Mouse (Mus musculus): ENCODE measurements around the gene Tpp1. TPM values are rescaled to one million over a fixed set of nuclear protein-coding genes. Genes with fewer than 3 reads are reported as not detected.

Tpp1 gene
- total and polyA plus RNA-seq, 3 experiments: 19.1 to 49.1 (median 29.9) TPM

DNA sequence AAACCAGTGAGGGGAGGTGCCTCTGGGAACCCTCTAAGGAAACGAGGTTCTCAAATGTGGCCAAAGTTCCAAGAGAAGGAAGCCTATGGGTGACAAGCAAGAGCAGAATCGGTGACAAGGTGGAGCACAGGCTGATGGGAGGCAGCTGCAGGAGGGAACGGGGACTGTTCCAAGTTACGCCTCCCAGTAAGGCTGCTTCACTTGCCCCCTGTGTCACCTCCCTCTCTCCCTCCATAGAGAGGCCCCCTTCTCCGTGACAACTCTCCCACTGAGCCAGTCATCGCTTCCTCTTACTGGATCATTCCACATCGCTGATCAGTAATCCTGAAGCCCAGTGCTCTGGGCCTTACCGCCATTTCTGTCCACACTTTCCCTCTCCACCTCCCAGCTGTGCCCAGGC, 22.6 kb upstream of the Tpp1 start:
- Histone ChIP-seq H3K4me3 (replicated peaks in 1 of 3; ENCODE audit: low read depth in 2 of 3, low read length in 2 of 3, poor library complexity in 1 of 3) (no peak overlapping the region), H3K9ac (ENCODE audit: insufficient read depth, low read depth) (no peak overlapping the region), H3K27ac (ENCODE audit: insufficient read depth, low read depth) (no peak overlapping the region), H3K4me1 (ENCODE audit: control insufficient read depth in 1 of 2, insufficient read depth in 2 of 2) (peaks cover 11 to 32% of the 10 kb centered on the region in 2 experiments), H3K27me3 (replicated peaks) (no peaks in the 10 kb centered on the region), H3K36me3 (replicated peaks in 1 of 2; ENCODE audit: control insufficient read depth in 1 of 2, insufficient read depth in 1 of 2, low read length in 1 of 2) (no peaks in the 10 kb centered on the region), H3K9me3 (replicated peaks; ENCODE audit: low read length) (no peaks in the 10 kb centered on the region), H3K4me2 (ENCODE audit: insufficient read depth, low read depth, poor library complexity, severe bottlenecking) (no peak overlapping the region), H3K79me2 (replicated peaks; ENCODE audit: control insufficient read depth, extremely low read depth, insufficient read depth, poor library complexity, severe bottlenecking) (no peaks in the 10 kb centered on the region)
- in situ Hi-C loops (cut with MboI; ENCODE audit: low pct_ligation_motif_present, low pct_unique_long_range_greater_than_20kb, low sequenced_read_pairs) (no loop called here), dilution Hi-C loops (cut with MboI; ENCODE audit: extremely low pct_ligation_motif_present, extremely low pct_unique_long_range_greater_than_20kb, low sequenced_read_pairs) (no loop called here)
- no peak for DNase-seq (ENCODE audit: extremely low read depth)
- TF ChIP-seq MAX (IDR thresholded peaks at IDR 0.05; ENCODE audit: low read length): no peak
- TF ChIP-seq PAX5 (IDR thresholded peaks at IDR 0.05; ENCODE audit: low read length): no peak
- TF ChIP-seq HCFC1 (IDR thresholded peaks at IDR 0.05; ENCODE audit: low read depth, low read length): no peak
- no peak for TF ChIP-seq POLR2AphosphoS2 (IDR thresholded peaks at IDR 0.05; ENCODE audit: low read depth, low read length)

DNA sequence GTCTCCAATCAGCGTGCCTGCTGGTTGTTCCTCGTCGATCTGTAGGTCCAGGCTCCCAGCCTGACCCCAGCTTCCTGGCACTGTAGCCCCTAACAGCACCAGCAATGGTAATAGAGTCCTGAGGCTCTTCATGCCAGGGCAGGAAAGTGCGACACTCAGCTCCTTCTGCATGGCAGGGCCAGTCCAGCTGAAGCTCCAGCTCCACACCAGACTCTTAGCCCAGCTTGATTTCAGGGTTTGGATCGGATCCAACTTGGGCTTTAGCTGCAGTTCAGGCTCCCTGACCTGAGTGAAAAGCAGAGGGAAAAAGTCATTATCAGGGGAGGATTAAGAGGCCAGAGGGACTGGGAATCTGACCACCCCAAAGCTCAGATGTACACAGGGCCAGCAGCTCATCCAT, 21.0 kb upstream of the Tpp1 start:
- no peak for DNase-seq (ENCODE audit: extremely low read depth)
- H3K4me1 ChIP-seq (ENCODE audit: control insufficient read depth in 1 of 2, insufficient read depth in 2 of 2): peaks cover 5 to 18% of the 10 kb centered on the region in 2 experiments
- no peaks in the 10 kb centered on the region for H3K36me3 ChIP-seq (replicated peaks in 1 of 2; ENCODE audit: control insufficient read depth in 1 of 2, insufficient read depth in 1 of 2, low read length in 1 of 2)
- dilution Hi-C loops (cut with MboI; ENCODE audit: extremely low pct_ligation_motif_present, extremely low pct_unique_long_range_greater_than_20kb, low sequenced_read_pairs) (no loop called here), in situ Hi-C loops (cut with MboI; ENCODE audit: low pct_ligation_motif_present, low pct_unique_long_range_greater_than_20kb, low sequenced_read_pairs) (no loop called here)
- no peak overlapping the region for H3K4me3 ChIP-seq (replicated peaks in 1 of 3; ENCODE audit: low read depth in 2 of 3, low read length in 2 of 3, poor library complexity in 1 of 3)
- H3K27ac ChIP-seq (ENCODE audit: insufficient read depth, low read depth): no peak overlapping the region
- no peak for TF ChIP-seq KAT2A (IDR thresholded peaks at IDR 0.05; ENCODE audit: insufficient replicate concordance, low read length)
- no peak for TF ChIP-seq E2F4 (IDR thresholded peaks at IDR 0.05; ENCODE audit: insufficient replicate concordance, low read depth, low read length)
- TF ChIP-seq SMC3 (IDR thresholded peaks at IDR 0.05; ENCODE audit: low read depth, low read length): no peak
- TF ChIP-seq MEF2A (IDR thresholded peaks at IDR 0.05; ENCODE audit: borderline replicate concordance, low read depth, low read length): no peak
- no peak for TF ChIP-seq SIN3A (IDR thresholded peaks at IDR 0.05; ENCODE audit: low read length)
- TF ChIP-seq EP300 (IDR thresholded peaks at IDR 0.05; ENCODE audit: low read length): no peak
- no peak for TF ChIP-seq ZKSCAN1 (IDR thresholded peaks at IDR 0.05; ENCODE audit: borderline replicate concordance, low read depth, low read length)
- TF ChIP-seq GABPA (IDR thresholded peaks at IDR 0.05; ENCODE audit: insufficient replicate concordance, low read depth, low read length): no peak
- TF ChIP-seq NELFE (IDR thresholded peaks at IDR 0.05; ENCODE audit: low read depth, low read length): no peak
- no peak for TF ChIP-seq TBP (conservative IDR thresholded peaks at IDR 0.05; ENCODE audit: low read depth, low read length)
- no peak for TF ChIP-seq ZMIZ1 (IDR thresholded peaks at IDR 0.05; ENCODE audit: low read depth, low read length)
- no peak for TF ChIP-seq TCF12 (IDR thresholded peaks at IDR 0.05; ENCODE audit: low read depth, low read length)
- no peak for TF ChIP-seq ETS1 (conservative IDR thresholded peaks at IDR 0.05; ENCODE audit: low read depth, low read length)
- TF ChIP-seq ELF1 (IDR thresholded peaks at IDR 0.05; ENCODE audit: low read depth, low read length): no peak
- TF ChIP-seq CHD2 (IDR thresholded peaks at IDR 0.05; ENCODE audit: low read length): no peak
- no peak for TF ChIP-seq POLR2A (IDR thresholded peaks at IDR 0.05; ENCODE audit: low read depth, low read length)
- TF ChIP-seq MXI1 (IDR thresholded peaks at IDR 0.05; ENCODE audit: low read depth, low read length): no peak
- no peak for TF ChIP-seq JUND (conservative IDR thresholded peaks at IDR 0.05; ENCODE audit: low read depth, low read length)
- TF ChIP-seq MAZ (IDR thresholded peaks at IDR 0.05; ENCODE audit: low read depth, low read length): no peak
- no peak overlapping the region for H3K4me2 ChIP-seq (ENCODE audit: insufficient read depth, low read depth, poor library complexity, severe bottlenecking)
- no peaks in the 10 kb centered on the region for H3K9me3 ChIP-seq (replicated peaks; ENCODE audit: low read length)
- no peaks in the 10 kb centered on the region for H3K27me3 ChIP-seq (replicated peaks)
- H3K9ac ChIP-seq (ENCODE audit: insufficient read depth, low read depth): no peak overlapping the region
- no peaks in the 10 kb centered on the region for H3K79me2 ChIP-seq (replicated peaks; ENCODE audit: control insufficient read depth, extremely low read depth, insufficient read depth, poor library complexity, severe bottlenecking)

Measured in CH12.LX (cell line).